Mouse (Mus musculus) WW6 (cell line): ENCODE results near the gene Csf1.
A peak's percentile ranks its signal among the peaks of the same experiment; 100 is the strongest.
"Not testable (repeated sequence)": the region's sequence is repeated elsewhere in the genome, so short reads cannot be mapped to it uniquely, and the experiment has no call there.

Experiments
- DNase-seq: peaks from one replicate; pipeline ENCODE4 v3.0.0-alpha.2; 2013; ENCODE audit warnings: low read depth, low spot score

Gene Csf1

GRCm38 (mm10) chr3:107749446-107749845 lies 10.8 kb downstream of the Csf1 start:
- no peak for DNase-seq

DNA sequence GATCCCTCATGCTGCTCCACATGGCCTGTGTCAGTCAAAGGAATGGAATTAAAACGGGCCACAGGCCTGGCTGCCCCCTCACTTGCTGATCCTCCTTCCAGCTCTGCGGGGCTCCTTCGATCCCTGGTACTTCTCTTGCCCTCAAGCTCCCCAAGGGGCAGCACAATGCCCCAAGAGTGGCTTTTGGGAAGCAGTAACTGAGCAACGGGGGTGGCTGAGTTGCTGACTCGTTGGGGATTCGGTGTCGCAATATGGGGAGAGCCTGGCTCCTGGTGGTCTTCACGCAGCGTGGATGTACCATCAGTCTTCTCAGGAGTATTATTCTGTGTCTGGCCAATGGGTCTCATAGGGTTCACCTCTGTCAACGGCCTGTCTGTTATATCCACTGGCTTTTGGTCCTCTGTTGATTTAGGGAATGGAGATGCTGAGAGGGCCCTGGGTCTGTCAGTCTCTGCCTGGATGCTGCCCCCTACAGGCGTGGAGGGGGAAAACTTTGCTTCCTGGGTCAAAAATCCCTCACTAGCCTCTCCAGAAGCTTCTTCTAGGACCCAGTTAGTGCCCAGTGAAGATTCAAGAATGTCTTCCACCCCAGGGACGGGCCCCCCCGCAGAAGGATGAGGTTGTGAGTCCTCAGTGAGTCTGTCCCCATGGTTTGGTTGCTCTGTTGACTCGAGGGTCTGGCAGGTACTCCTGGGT lies 11.9 kb downstream of the Csf1 start:
- DNase-seq, result no peak

DNA sequence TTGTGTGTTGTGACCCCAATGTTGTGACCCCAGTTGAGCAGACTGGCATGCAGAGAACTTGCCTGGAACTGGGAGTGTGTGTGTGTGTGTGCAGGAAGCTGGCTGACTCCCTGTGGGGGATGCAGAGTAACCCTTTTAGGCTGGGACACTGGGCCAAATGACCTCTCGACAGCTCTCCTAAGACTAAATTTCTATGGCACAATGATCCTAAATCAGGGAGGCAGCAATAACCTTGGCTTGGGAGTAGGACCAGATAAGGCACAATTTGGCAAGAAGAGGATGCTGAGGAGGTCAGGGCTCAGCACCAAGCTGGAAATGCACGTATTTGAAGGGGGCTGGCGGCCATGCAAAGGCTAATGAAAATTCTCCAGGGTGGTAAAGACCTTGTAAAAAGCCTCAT lies 14.2 kb downstream of the Csf1 start:
- no peak for DNase-seq

GRCm38 (mm10) chr3:107743650-107744049 lies 16.6 kb downstream of the Csf1 start:
- no peak for DNase-seq

- no peak for DNase-seq
Observed at GRCm38 (mm10) chr3:107743107-107743506, 17.2 kb downstream of the Csf1 start.

DNA sequence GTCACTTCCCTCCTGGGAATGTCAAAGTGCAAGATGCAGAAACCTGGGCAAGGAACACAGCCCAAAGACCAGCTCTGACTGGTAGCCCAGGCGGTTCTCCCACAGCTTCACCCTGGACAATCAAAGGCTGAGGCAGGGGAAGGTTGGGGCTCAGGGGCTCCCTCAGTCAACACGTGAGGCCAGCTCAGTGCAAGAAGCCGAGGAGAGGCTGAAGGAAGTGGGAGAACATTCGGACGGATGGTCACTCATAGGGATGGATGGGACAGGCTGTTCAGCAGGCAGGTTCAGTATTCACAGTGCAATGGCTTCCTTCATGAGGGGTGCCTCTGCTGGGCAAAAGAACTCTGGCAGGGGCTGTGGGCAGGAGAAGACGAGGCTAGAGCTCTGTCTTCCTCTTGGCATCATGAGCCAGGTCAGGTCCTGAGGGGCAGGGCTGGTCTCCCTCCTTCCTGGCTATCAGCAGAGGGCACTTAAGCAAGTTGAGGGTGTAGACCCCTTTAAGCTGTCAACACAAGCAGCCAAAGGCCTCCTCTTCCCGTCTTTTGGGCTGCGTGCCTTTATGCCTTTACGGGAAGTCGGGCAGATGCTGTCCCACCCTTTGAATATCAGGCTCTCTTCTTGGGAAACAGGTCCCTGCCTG lies 18.1 kb downstream of the Csf1 start:
- no peak for DNase-seq

GRCm38 (mm10) chr3:107741387-107741786 lies 18.9 kb downstream of the Csf1 start:
- no peak for DNase-seq

GRCm38 (mm10) chr3:107740578-107741207 lies 19.6 kb downstream of the Csf1 start:
- peak; percentile 54 for DNase-seq

GRCm38 (mm10) chr3:107739966-107740365 lies 20.3 kb downstream of the Csf1 start:
- DNase-seq, result no peak

GRCm38 (mm10) chr3:107739456-107739855 lies 20.8 kb downstream of the Csf1 start:
- no peak for DNase-seq

- DNase-seq, result no peak
Observed at GRCm38 (mm10) chr3:107738620-107739019, 21.6 kb downstream of the Csf1 start.

GRCm38 (mm10) chr3:107737609-107738190 lies 22.6 kb downstream of the Csf1 start:
- no peak for DNase-seq

GRCm38 (mm10) chr3:107735620-107736019 lies 24.6 kb downstream of the Csf1 start:
- not testable (repeated sequence) for DNase-seq

GRCm38 (mm10) chr3:107733329-107733728 lies 26.9 kb downstream of the Csf1 start:
- DNase-seq, result no peak

- no peak for DNase-seq
Observed at GRCm38 (mm10) chr3:107730236-107730635, 30.0 kb downstream of the Csf1 start.

GRCm38 (mm10) chr3:107728509-107728908 lies 31.8 kb downstream of the Csf1 start:
- DNase-seq, result no peak

DNA sequence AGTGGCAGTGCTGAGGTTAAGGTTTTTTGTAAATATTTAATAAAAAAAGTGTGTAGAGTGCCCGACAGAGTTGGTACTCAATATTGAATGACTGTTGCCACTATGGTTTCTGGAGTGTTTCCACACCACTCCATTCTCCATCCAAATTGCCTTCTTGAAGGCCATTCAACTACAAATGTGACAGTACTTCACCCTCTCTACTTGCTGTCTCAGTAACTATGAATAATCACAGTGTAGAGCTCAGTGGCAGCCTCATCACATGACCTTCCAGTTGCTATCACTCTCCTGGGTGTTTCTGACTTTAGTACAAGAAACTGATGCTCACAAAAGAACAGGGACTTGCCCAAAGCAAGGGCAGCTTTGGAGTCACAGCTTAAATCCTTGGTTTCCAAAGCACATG lies 44.3 kb downstream of the Csf1 start:
- DNase-seq, result no peak

GRCm38 (mm10) chr3:107714276-107714933 lies 45.9 kb downstream of the Csf1 start:
- DNase-seq, result no peak

DNA sequence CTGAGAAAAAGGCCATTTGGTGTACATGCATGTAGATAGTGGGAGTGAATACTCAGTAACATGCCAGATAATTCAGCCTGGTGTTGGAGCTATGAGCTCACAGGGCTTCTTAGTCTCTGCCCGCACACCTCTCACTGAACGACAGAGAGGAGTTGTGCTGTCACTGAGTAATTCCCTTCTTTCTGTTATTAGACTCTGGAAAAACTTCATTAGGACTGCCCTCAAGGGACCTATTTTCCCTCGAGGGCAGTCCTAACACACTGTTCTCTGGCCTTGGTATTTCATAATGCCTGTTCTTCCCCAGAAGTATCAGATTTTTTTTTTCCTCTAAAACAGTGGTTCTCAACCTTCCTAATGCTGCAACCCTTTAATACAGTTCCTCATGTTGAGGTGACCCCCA lies 48.2 kb downstream of the Csf1 start:
- no peak for DNase-seq

DNA sequence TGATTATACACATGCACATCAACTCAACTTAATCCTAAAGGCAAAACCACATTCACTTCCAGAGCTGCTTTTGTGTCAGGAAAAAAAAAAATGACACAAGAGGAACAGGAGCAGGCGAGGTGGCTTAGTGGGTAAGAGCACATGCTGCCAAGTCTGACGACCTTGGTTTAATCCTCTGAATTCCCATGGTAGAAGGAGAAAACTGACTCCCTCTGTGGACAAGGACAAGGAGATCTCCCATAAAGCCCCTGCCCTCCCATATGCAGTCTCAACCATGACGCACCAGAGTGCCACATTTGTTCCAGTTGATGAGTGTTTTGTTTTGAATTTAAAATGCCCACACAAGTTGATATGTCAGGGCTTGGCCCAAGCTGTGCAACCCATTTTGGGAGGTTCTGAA lies 51.1 kb downstream of the Csf1 start:
- DNase-seq, result no peak

DNA sequence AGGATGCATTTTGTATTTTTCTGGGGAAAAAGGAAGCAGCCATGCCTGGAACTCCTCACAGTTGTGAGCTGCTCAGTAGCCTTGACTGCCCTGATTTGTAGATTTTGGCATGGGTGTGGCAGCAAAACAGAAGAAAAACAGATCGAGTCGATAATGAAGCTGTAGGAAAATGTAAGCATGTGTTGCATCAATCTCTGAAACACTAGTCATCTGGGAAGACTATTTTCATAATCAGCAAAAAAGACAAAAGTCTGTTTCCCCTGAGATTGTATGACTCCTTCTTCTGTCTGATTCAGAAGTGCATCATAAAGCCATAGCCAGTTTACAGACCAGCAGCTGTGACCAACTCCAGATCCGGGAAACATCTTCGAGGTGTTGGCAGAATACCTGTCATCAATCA lies 53.0 kb downstream of the Csf1 start:
- DNase-seq, result no peak

GRCm38 (mm10) chr3:107706164-107706563 lies 54.1 kb downstream of the Csf1 start:
- no peak for DNase-seq
